Mouse (Mus musculus) neural tube, embryonic 13.5 days (tissue): ENCODE measurements at regions not wholly inside any gene's neighbourhood (a gene's known extent, or its start where the extent isn't known, plus 50 kb on each side); places are given as distances from the start of the nearest gene placed in this dataset.
"Not testable (repeated sequence)": the region's sequence is repeated elsewhere in the genome, so short reads cannot be mapped to it uniquely, and the experiment has no call there.

Experiments used
- ATAC-seq: fragments of 200-750 bp; cut with Nextera tagmentation; 2 replicates; pipeline ENCODE4 v1.8.0; 2017; ENCODE audit warnings: low read depth, mild to moderate bottlenecking, moderate TSS enrichment, moderate library complexity
- H3K27ac ChIP-seq: fragments of 300-500 bp; sonication (generic); replicated peaks from 2 replicates; pipeline ENCODE4 v1.5.1; 2015; ENCODE audit warnings: moderate library complexity, mild to moderate bottlenecking, inconsistent platforms
- H3K27me3 ChIP-seq: fragments of 300-500 bp; sonication (generic); 2 replicates; pipeline ENCODE4 v1.6.1; 2015; ENCODE audit warnings: mild to moderate bottlenecking, inconsistent platforms
- H3K36me3 ChIP-seq: fragments of 300-500 bp; sonication (generic); 2 replicates; pipeline ENCODE4 v1.6.1; 2015; ENCODE audit warnings: mild to moderate bottlenecking, inconsistent platforms
- H3K4me1 ChIP-seq: fragments of 300-500 bp; sonication (generic); replicated peaks from 2 replicates; pipeline ENCODE4 v1.6.1; 2015; ENCODE audit warnings: inconsistent platforms
- H3K4me2 ChIP-seq: fragments of 300-500 bp; sonication (generic); 2 replicates; pipeline ENCODE4 v1.6.1; 2015; ENCODE audit warnings: inconsistent platforms, mild to moderate bottlenecking, moderate library complexity
- H3K4me3 ChIP-seq: fragments of 300-500 bp; sonication (generic); 2 replicates; pipeline ENCODE4 v1.5.1; 2015; ENCODE audit warnings: mild to moderate bottlenecking, inconsistent platforms
- H3K9ac ChIP-seq: fragments of 300-500 bp; sonication (generic); 2 replicates; pipeline ENCODE4 v1.6.1; 2015; ENCODE audit warnings: moderate library complexity, mild to moderate bottlenecking, inconsistent platforms
- H3K9me3 ChIP-seq: fragments of 300-500 bp; sonication (generic); 2 replicates; pipeline ENCODE4 v1.6.1; 2016; ENCODE audit warnings: inconsistent platforms
- WGBS: fragments of 180-500 bp; shearing (Covaris S2); methylation state at CpG from one replicate; pipeline ENCODE4 v1.1.7; 2015; 5-methylcytosine and 5-hydroxymethylcytosine counted together

DNA sequence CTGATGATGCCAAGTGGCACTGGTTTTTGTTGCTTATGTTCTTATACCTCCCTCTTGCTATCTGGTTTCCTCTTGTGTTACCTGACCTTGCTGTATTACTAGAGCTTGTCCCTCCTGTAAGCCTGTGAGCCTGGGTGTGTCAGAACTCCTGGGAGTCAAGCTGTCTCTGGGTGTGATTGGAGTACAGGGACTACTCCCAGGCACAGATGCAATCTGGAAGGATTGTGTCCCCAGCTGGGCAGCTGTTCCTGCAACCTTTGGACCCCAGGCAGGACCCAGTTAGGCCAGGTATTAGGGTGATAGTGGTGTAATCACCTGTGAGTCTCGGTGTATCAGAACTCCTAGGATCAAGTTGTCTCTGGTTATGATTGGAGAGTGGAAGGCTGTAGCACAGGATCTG is 97.4 kb upstream of the Dock11 start:
- no peaks in the 10 kb centered on the region for H3K36me3 ChIP-seq
- H3K4me3 ChIP-seq: no peak overlapping the region
- H3K9ac ChIP-seq: no peak overlapping the region
- 66% methylated on average over 1 of the region's 1 CpGs for WGBS
- no peaks in the 10 kb centered on the region for H3K27me3 ChIP-seq
- H3K4me2 ChIP-seq: no peak overlapping the region
- H3K9me3 ChIP-seq: no peaks in the 10 kb centered on the region
- ATAC-seq: no peak
- H3K27ac ChIP-seq: no peak overlapping the region
- no peaks in the 10 kb centered on the region for H3K4me1 ChIP-seq

GRCm38 (mm10) chrX:35813206-35813605 is 75.4 kb upstream of the Dock11 start:
- Histone ChIP-seq H3K9ac (no peak overlapping the region), H3K36me3 (no peaks in the 10 kb centered on the region), H3K9me3 (no peaks in the 10 kb centered on the region), H3K4me3 (no peak overlapping the region), H3K4me1 (no peaks in the 10 kb centered on the region), H3K4me2 (no peak overlapping the region), H3K27me3 (no peaks in the 10 kb centered on the region), H3K27ac (no peak overlapping the region)
- ATAC-seq: no peak
- WGBS: 40% methylated on average over 2 of the region's 2 CpGs

- 6% methylated on average over 2 of the region's 2 CpGs for WGBS
- H3K4me3 ChIP-seq, H3K9ac ChIP-seq, H3K36me3 ChIP-seq, H3K27me3 ChIP-seq, H3K4me2 ChIP-seq, H3K9me3 ChIP-seq, H3K27ac ChIP-seq, H3K4me1 ChIP-seq: not testable (repeated sequence)
- peak; percentile 61; the same call in 1 of the 2 replicates for ATAC-seq
Observed at GRCm38 (mm10) chrX:35834411-35834810, 54.2 kb upstream of the Dock11 start.

DNA sequence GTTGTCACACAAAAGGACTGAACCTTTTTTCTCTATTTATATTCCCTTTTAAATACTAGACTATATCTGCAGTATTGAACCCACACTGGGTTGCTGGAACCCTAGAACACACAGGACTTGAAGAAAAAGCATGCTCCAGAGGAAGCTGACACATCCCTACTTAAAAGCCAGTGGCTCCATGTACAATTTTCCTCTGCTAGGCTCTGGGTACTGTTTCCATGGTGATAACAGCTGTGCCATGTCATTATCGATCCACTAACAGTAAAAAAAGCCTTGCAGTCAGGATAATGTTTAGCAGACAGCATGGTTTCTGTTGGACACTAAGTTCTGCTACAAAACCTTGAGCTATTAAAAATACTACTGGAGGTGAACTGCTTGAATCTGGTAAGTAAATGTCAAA is 50.6 kb upstream of the Dock11 start:
- ATAC-seq: no peak

More for the DNA sequence above, 50.6 kb upstream of the Dock11 start:
- H3K4me1 ChIP-seq: no peaks in the 10 kb centered on the region
- 43% methylated on average over 1 of the region's 1 CpGs for WGBS
- no peak overlapping the region for H3K4me3 ChIP-seq
- H3K27ac ChIP-seq: no peak overlapping the region
- no peaks in the 10 kb centered on the region for H3K36me3 ChIP-seq
- no peak overlapping the region for H3K9ac ChIP-seq
- H3K27me3 ChIP-seq: no peaks in the 10 kb centered on the region
- H3K9me3 ChIP-seq: no peaks in the 10 kb centered on the region
- H3K4me2 ChIP-seq: no peak overlapping the region
